Mouse (Mus musculus) left cerebral cortex, postnatal 36 days (tissue): ENCODE measurements around the gene Galnt18. TPM values are rescaled to one million over a fixed set of nuclear protein-coding genes. Genes with fewer than 3 reads are reported as not detected.

ENCODE experiments used
- DNase-seq, 2 experiments: peaks; one replicate each; pipeline ENCODE4 v3.0.0; 2021 to 2022; ENCODE audit warnings: low spot score in 2 of 2, mixed read lengths in 1 of 2
- intact Hi-C: fragments of 180-260 bp; cut with DNase I; formaldehyde crosslinking; loops from one replicate; pipeline ENCODE4 v1.15.1; 2025
- total RNA-seq, 2 experiments: library from RNA; stranded (reverse); gene quantifications; 2 replicates each; pipeline ENCODE4 v1.2.3; 2021

The Galnt18 gene
- total RNA-seq, 2 experiments from 2014 or later: 38.4 to 48.3 TPM

- intact Hi-C loops: no loop called here
- DNase-seq: no peak
Observed at GRCm38 (mm10) chr7:111520881-111521280, 258.9 kb downstream of the Galnt18 start.

DNA sequence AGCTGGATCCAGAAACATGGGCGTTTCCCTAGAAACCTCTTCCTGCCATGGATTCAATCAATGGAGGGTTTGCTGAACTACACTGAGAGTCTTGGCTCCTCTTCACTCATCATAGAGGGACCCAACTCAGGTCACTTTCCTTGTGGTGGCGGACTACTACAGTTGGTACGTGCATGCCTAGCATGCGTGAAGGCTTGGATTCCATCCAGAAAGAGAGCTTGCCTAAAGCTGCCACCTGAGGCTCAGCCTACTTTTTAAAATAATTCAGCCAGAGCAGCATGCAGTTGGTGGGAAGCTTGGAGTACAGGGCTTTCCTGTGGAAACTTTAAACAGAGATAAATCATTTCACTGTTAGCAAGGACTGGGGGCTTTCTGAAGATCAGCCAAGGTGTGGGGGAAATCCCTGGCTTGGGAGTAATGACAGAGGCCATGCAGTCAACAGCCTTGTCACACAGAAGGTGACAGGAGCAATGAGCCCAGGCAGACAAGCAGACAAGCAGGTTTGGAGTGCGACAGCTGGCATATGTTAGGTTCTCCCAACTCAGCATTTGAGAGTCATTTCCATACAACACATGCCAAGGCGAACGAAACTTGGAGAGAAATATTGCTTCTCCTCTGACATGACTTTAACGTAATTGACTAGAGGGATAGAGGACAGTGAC is 261.1 kb downstream of the Galnt18 start:
- no peak for DNase-seq
- intact Hi-C loops: no loop called here

DNA sequence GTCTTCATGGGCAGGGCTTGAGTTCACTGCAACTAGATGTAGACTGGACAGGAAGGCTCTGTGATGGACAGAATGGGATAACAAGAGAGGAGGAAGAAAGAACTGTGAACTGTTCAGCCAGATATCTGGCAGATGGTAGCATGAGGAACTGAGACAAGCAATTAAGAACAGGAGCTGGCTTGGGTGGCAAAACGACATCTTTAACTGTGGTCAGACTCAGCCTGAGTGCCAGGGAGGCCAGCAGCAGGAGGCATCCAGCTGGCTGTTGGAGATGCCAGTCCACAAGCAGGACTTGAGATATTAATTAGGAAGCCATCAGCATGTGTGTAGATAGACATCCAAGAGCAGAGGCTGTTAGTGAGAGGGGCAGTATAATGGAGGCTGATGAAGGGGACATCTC is 262.9 kb downstream of the Galnt18 start:
- no peak for DNase-seq
- intact Hi-C loops: no loop called here

DNA sequence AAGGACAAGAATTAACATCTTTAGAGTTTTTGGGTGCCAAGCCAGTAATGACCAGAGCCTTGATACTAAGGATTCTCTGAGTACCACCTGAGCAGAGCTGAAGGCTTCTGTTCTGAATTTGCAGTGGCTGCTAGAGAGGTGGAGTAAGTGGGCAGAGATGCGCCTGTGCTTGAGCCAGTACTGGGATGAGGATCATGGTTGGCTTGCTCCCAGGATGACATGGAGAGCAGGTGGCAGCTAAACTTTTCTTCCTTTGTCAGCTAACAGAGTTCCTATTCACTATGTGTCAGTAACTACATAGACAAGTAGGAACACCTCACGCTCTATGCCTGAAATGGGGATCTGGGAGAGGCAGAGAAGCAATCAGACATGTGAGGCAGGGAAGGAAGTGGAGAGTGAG is 264.3 kb downstream of the Galnt18 start:
- intact Hi-C loops: no loop called here
- no peak for DNase-seq

- intact Hi-C loops: no loop called here
Observed at GRCm38 (mm10) chr7:111509167-111509854, 270.5 kb downstream of the Galnt18 start.

GRCm38 (mm10) chr7:111500616-111501015 is 279.2 kb downstream of the Galnt18 start:
- intact Hi-C loops: no loop called here
- no peak for DNase-seq

More at GRCm38 (mm10) chr7:111509167-111509854, 270.5 kb downstream of the Galnt18 start:
- DNase-seq: no peak

GRCm38 (mm10) chr7:111499255-111499790 is 280.5 kb downstream of the Galnt18 start:
- DNase-seq: no peak
- intact Hi-C loops: no loop called here

- intact Hi-C loops: no loop called here
- no peak for DNase-seq
Observed at GRCm38 (mm10) chr7:111497191-111497590, 282.6 kb downstream of the Galnt18 start.

DNA sequence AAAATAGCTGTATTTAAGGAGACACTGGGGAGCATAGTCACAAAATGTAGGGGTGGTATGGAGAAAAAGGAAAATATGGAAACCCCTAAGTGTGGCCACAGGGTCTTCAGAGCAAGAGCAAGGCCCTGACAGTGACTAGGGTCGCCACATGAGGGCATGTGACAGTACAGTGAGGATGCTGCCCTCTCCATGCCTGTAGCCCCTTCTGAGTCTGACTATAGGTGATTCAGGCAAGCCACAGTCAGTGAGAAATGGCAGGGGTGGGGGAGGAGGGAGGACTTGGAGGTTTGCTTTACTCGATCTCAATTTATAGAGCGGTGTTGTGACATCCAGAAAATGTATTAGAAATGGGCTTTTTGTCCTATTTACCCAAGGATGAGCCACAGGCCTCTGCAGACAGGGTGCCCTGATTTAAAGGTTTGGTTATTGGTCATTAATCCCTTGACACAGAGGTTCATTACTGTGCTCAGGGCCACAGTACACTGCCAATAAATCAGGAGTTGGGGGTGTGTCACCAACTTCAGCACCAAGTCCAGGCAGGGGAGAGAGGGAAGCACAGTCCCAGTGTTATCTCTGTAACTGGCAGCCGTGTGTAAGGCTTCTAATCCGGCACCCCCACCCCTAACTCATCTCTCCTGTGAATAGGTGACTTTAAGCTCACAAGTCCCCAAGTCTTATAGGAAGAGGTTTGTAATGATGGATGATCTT is 287.4 kb downstream of the Galnt18 start:
- DNase-seq: no peak
- intact Hi-C loops: no loop called here

DNA sequence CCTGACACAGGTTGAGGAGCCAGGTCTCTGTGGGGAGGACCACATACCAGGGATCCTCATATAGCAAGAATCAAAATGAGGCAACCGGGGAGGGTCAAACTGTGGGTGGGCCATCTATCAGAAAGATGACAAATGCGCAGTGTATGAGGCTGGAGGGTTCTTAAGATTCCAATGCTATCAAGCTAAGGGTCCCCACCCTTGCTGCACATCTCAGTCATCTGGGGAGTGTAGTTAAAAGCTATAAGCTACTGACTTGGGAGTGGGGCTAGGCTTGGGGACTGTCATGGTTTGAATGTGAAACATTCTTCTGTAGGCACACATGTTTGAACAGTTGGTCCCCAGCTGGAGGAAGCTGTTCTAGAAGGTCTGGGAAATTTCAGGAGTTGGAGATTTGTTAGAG is 288.2 kb downstream of the Galnt18 start:
- DNase-seq: no peak
- intact Hi-C loops: no loop called here

DNA sequence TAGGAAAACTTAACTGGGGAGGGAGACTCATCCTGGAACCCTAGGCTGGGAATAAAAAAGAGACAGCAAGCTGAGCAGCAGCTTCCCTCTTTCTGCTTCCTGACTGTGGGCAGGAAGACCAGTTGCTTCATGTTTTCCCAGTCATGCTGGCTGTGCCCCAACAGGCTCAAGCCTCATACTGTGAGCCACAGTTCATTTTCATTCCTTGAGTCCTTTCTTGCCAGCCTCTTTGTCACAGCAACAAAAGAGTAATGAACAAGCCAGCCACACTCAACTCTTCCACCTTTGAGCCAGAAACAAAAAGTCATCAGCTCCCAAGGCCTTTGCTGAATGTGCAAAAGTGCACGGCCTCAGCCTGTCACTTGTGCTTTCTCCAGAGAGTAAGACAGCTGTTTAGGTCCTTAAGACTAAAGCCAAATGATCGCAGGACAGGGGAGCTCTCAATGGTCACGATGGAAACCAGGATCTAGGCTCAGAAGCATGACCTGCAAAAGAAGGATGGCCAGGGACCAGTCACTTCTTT is 292.9 kb downstream of the Galnt18 start:
- no peak for DNase-seq
- intact Hi-C loops: no loop called here

GRCm38 (mm10) chr7:111483896-111484295 is 295.9 kb downstream of the Galnt18 start:
- intact Hi-C loops: no loop called here
- DNase-seq: no peak

DNA sequence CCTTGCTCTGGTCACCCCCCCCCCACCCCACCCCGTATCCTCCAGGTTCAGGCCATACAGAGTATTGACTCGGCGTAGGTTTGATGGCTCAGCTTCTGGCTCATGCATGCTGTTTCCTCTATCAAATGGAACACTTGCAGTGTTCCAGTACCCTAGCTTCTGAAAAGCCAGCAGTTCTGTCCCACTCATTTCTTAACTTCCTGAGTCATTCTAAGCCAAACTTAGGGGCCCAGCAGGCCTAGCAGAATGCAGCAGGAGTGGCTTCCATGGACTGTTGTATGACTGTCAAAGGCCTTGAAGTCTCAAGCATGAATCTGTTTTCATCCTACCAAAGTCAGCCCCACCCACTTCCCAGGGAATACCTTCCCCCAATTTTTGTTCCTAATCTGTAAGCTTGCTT is 296.5 kb downstream of the Galnt18 start:
- DNase-seq: no peak
- intact Hi-C loops: no loop called here

- DNase-seq: no peak
- intact Hi-C loops: no loop called here
Observed at GRCm38 (mm10) chr7:111467715-111468114, 312.1 kb downstream of the Galnt18 start.

GRCm38 (mm10) chr7:111466720-111467119 is 313.1 kb downstream of the Galnt18 start:
- DNase-seq: no peak
- intact Hi-C loops: no loop called here

DNA sequence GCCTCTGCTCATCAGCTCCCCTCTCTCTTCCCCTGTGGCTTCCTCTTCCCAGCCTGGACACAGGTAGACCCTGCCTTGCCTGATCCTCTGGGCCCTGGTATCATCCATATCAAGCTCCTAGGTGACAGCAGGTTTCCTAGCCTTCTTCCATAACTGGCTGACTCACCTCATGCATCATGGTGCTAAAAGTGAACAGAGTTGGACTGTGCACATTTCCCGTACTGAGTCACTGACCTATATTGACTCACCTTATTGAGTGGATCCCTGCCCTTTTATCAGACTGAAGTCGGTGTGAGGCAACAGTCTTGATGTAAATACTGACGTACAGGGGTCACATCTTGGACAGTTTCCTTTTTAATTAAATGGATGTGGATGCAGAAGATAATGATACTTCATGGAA is 313.7 kb downstream of the Galnt18 start:
- no peak for DNase-seq
- intact Hi-C loops: no loop called here

- intact Hi-C loops: no loop called here
- no peak for DNase-seq
Observed at GRCm38 (mm10) chr7:111459716-111460115, 320.1 kb downstream of the Galnt18 start.

- intact Hi-C loops: no loop called here
- DNase-seq: no peak
Observed at GRCm38 (mm10) chr7:111456007-111456406, 323.8 kb downstream of the Galnt18 start.

- DNase-seq: no peak
- intact Hi-C loops: no loop called here
Observed at GRCm38 (mm10) chr7:111455541-111455940, 324.2 kb downstream of the Galnt18 start.

GRCm38 (mm10) chr7:111452000-111452399 is 327.8 kb downstream of the Galnt18 start:
- intact Hi-C loops: no loop called here
- DNase-seq: no peak
